Mouse (Mus musculus) neural tube, embryonic 11.5 days (tissue): ENCODE measurements at regions not wholly inside any gene's neighbourhood (a gene's known extent, or its start where the extent isn't known, plus 50 kb on each side); places are given as distances from the start of the nearest gene placed in this dataset.

ENCODE experiments used
- ATAC-seq: fragments of 200-750 bp; cut with Nextera tagmentation; 2 replicates; pipeline ENCODE4 v1.8.0; 2017; ENCODE audit warnings: moderate number of reproducible peaks, mild to moderate bottlenecking, moderate TSS enrichment, moderate library complexity; ENCODE audit not compliant: insufficient read depth, low FRiP score, low TSS enrichment
- DNase-seq: peaks from one replicate; pipeline ENCODE4 v3.0.0-alpha.2; 2015; ENCODE audit warnings: low spot score
- H3K27ac ChIP-seq: fragments of 300-500 bp; sonication (generic); 2 replicates; pipeline ENCODE4 v1.5.1; 2014; ENCODE audit warnings: low read depth, mild to moderate bottlenecking, low read length
- H3K27me3 ChIP-seq: fragments of 300-500 bp; sonication (generic); 2 replicates; pipeline ENCODE4 v1.6.1; 2014; ENCODE audit warnings: mild to moderate bottlenecking, low read length, mixed read lengths; ENCODE audit not compliant: control insufficient read depth, insufficient read depth
- H3K36me3 ChIP-seq: fragments of 300-500 bp; sonication (generic); 2 replicates; pipeline ENCODE4 v1.6.1; 2014; ENCODE audit warnings: mild to moderate bottlenecking, low read length, moderate library complexity, mixed read lengths; ENCODE audit not compliant: control insufficient read depth, insufficient read depth
- H3K4me1 ChIP-seq: fragments of 300-500 bp; sonication (generic); 2 replicates; pipeline ENCODE4 v1.6.1; 2014; ENCODE audit warnings: low read length, mixed read lengths; ENCODE audit not compliant: control insufficient read depth, insufficient read depth
- H3K4me2 ChIP-seq: fragments of 300-500 bp; sonication (generic); 2 replicates; pipeline ENCODE4 v1.6.1; 2014; ENCODE audit warnings: low read depth, mild to moderate bottlenecking, moderate library complexity
- H3K4me3 ChIP-seq: fragments of 300-500 bp; sonication (generic); 2 replicates; pipeline ENCODE4 v1.5.1; 2014; ENCODE audit warnings: low read depth, low read length
- H3K9ac ChIP-seq: fragments of 300-500 bp; sonication (generic); 2 replicates; pipeline ENCODE4 v1.6.1; 2014; ENCODE audit warnings: mild to moderate bottlenecking, low read length
- H3K9me3 ChIP-seq: fragments of 300-500 bp; sonication (generic); 2 replicates; pipeline ENCODE4 v1.6.1; 2016; ENCODE audit warnings: low read length; ENCODE audit not compliant: control insufficient read depth
- WGBS: fragments of 180-500 bp; shearing (Covaris S2); extraction: QIAGEN DNeasy Blood & Tissue Kit; methylation state at CpG from one replicate; pipeline ENCODE4 v1.1.7; 2014; 5-methylcytosine and 5-hydroxymethylcytosine counted together

GRCm38 (mm10) chr1:136694983-136695382 is 70.3 kb downstream of the Zfp281 start:
- no peaks in the 10 kb centered on the region for H3K36me3 ChIP-seq
- H3K4me2 ChIP-seq: no peak overlapping the region
- H3K27me3 ChIP-seq: no peaks in the 10 kb centered on the region
- H3K4me1 ChIP-seq: no peaks in the 10 kb centered on the region
- H3K9ac ChIP-seq: no peak overlapping the region
- WGBS: 32% methylated on average over 7 of the region's 7 CpGs
- no peaks in the 10 kb centered on the region for H3K9me3 ChIP-seq
- ATAC-seq: no peak
- H3K27ac ChIP-seq: no peak overlapping the region
- DNase-seq: no peak
- H3K4me3 ChIP-seq: no peak overlapping the region

- Histone ChIP-seq H3K4me1 (no peaks in the 10 kb centered on the region), H3K27me3 (no peaks in the 10 kb centered on the region), H3K4me3 (peak overlapping the region; percentile 21; the same call in 1 of the 2 replicates), H3K4me2 (peak overlapping the region; percentile 35), H3K9ac (no peak overlapping the region), H3K36me3 (no peaks in the 10 kb centered on the region), H3K27ac (no peak overlapping the region), H3K9me3 (no peaks in the 10 kb centered on the region)
- DNase-seq (peak; percentile 38), ATAC-seq (no peak)
- 12% methylated on average over 19 of the region's 19 CpGs for WGBS
Measured at GRCm38 (mm10) chr1:136696077-136696641, 71.5 kb downstream of the Zfp281 start.

DNA sequence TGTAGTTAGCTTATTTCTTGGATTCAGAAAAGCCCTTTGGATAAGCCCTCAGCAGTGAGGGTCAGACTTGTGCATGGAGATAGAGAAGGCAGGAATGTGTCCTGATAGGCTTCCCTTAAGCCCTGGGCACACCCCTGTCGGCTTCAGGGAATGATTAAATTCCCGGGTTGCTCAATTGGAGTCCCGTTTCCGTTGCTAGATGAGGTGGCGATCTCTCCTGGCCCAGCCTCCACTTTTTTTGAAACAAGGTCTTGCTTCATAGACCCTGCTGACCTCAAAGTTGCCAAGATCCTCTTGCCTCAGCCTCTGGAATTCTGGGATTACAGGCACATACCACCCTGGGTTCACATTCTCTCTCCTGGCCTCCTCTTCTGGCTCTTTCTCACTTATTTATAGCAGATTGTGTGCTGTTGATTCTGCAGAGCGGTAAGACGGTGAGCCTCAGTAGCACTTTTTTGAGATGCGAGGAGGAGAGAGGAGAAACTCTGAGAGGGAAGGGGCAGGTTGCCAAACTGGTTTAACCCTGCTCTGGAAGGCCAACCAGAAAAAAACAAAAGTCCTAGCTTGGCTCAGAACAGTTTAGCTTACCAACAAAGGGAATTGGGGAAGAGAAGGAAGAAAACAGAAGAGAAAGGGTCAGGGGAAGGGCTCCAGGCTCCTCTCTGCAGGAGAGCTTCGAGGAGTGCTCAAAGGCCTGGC is 73.9 kb downstream of the Zfp281 start:
- no peaks in the 10 kb centered on the region for H3K36me3 ChIP-seq
- no peaks in the 10 kb centered on the region for H3K4me1 ChIP-seq
- no peak overlapping the region for H3K4me3 ChIP-seq
- H3K27ac ChIP-seq: no peak overlapping the region
- H3K9ac ChIP-seq: no peak overlapping the region
- no peaks in the 10 kb centered on the region for H3K9me3 ChIP-seq
- DNase-seq: no peak
- H3K4me2 ChIP-seq: no peak overlapping the region
- no peak for ATAC-seq
- H3K27me3 ChIP-seq: no peaks in the 10 kb centered on the region
- WGBS: 35% methylated on average over 9 of the region's 9 CpGs

GRCm38 (mm10) chr1:136699153-136699524 is 74.4 kb downstream of the Zfp281 start:
- Histone ChIP-seq H3K36me3 (no peaks in the 10 kb centered on the region), H3K9me3 (no peaks in the 10 kb centered on the region), H3K4me3 (no peak overlapping the region), H3K4me2 (no peak overlapping the region), H3K27ac (no peak overlapping the region), H3K9ac (no peak overlapping the region), H3K27me3 (no peaks in the 10 kb centered on the region), H3K4me1 (no peaks in the 10 kb centered on the region)
- ATAC-seq (no peak), DNase-seq (no peak)
- 81% methylated on average over 7 of the region's 7 CpGs for WGBS

GRCm38 (mm10) chr1:136699571-136699970 is 74.9 kb downstream of the Zfp281 start:
- H3K9me3 ChIP-seq: no peaks in the 10 kb centered on the region
- H3K27me3 ChIP-seq: no peaks in the 10 kb centered on the region
- no peak overlapping the region for H3K4me2 ChIP-seq
- no peak overlapping the region for H3K27ac ChIP-seq
- H3K4me3 ChIP-seq: no peak overlapping the region
- H3K4me1 ChIP-seq: no peaks in the 10 kb centered on the region
- no peak overlapping the region for H3K9ac ChIP-seq
- 89% methylated on average over 8 of the region's 8 CpGs for WGBS
- no peak for ATAC-seq
- H3K36me3 ChIP-seq: no peaks in the 10 kb centered on the region
- no peak for DNase-seq

GRCm38 (mm10) chr1:136704139-136704538 is 79.4 kb downstream of the Zfp281 start:
- no peaks in the 10 kb centered on the region for H3K27me3 ChIP-seq
- no peak overlapping the region for H3K4me3 ChIP-seq
- H3K27ac ChIP-seq: no peak overlapping the region
- ATAC-seq (no peak), DNase-seq (no peak)
- no peaks in the 10 kb centered on the region for H3K36me3 ChIP-seq
- no peak overlapping the region for H3K4me2 ChIP-seq
- H3K4me1 ChIP-seq: 0 out of 2 replicates have a peak, but pooled peaks cover 4% of the 10 kb centered on the region
- H3K9me3 ChIP-seq: no peaks in the 10 kb centered on the region
- H3K9ac ChIP-seq: no peak overlapping the region
- 93% methylated on average over 5 of the region's 5 CpGs for WGBS

- 63% methylated on average over 8 of the region's 8 CpGs for WGBS
- DNase-seq: peak; percentile 40
- Histone ChIP-seq H3K27ac (no peak overlapping the region), H3K9me3 (no peaks in the 10 kb centered on the region), H3K4me2 (no peak overlapping the region), H3K9ac (no peak overlapping the region), H3K4me3 (no peak overlapping the region), H3K27me3 (no peaks in the 10 kb centered on the region), H3K4me1 (0 out of 2 replicates have a peak, but pooled peaks cover 4% of the 10 kb centered on the region), H3K36me3 (no peaks in the 10 kb centered on the region)
- peak; percentile 55; the same call in 1 of the 2 replicates for ATAC-seq
Measured at GRCm38 (mm10) chr1:136706509-136706908, 81.8 kb downstream of the Zfp281 start.

DNA sequence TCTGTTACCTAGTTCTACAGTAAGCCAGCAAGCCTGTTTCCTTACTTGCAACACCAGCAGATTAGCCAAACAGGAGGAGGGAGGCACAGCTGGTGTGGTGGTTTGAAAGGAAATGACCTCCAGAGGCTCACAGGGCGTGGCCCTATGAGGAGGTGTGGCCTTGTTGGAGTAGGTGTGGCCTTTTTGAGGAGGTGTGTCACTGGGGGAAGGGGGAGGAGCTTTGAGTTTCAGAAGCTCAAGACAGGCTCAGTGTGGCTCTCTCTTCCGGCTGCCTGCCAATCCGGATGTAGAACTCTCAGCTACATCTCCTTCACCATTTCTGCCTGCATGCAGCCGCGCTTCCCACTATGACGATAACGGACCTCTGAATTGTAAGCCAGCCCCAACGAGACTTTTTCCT is 82.7 kb downstream of the Zfp281 start:
- H3K4me2 ChIP-seq: no peak overlapping the region
- H3K4me3 ChIP-seq: no peak overlapping the region
- H3K36me3 ChIP-seq: no peaks in the 10 kb centered on the region
- 0 out of 2 replicates have a peak, but pooled peaks cover 4% of the 10 kb centered on the region for H3K4me1 ChIP-seq
- no peaks in the 10 kb centered on the region for H3K27me3 ChIP-seq
- no peak for ATAC-seq
- 81% methylated on average over 8 of the region's 8 CpGs for WGBS
- H3K27ac ChIP-seq: no peak overlapping the region
- H3K9me3 ChIP-seq: no peaks in the 10 kb centered on the region
- DNase-seq: no peak
- H3K9ac ChIP-seq: no peak overlapping the region

DNA sequence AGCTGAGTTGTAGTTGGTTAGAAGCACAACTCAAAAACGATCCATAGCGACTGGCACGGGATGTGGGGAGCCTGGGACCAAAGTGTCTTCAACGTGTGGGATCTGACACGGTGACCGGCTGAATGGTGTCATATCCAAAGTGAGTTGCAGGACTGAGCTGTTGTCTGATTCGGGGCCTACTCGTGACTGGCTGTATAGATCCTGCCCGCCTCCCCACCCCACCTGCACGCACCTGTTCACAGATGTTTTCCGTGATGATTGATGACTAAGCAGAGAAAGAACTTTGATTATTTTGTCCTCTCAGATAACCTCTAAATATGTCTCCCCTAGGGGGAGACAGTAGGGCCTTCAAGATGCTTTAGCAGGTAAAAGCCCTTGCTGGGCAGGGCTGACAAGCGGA is 83.2 kb downstream of the Zfp281 start:
- H3K36me3 ChIP-seq: no peaks in the 10 kb centered on the region
- no peak for DNase-seq
- H3K27ac ChIP-seq: no peak overlapping the region
- H3K4me2 ChIP-seq: no peak overlapping the region
- no peaks in the 10 kb centered on the region for H3K9me3 ChIP-seq
- H3K27me3 ChIP-seq: no peaks in the 10 kb centered on the region
- H3K4me3 ChIP-seq: no peak overlapping the region
- ATAC-seq: no peak
- H3K9ac ChIP-seq: no peak overlapping the region
- 0 out of 2 replicates have a peak, but pooled peaks cover 4% of the 10 kb centered on the region for H3K4me1 ChIP-seq
- WGBS: 87% methylated on average over 12 of the region's 12 CpGs
